Mouse (Mus musculus): ENCODE data around the gene Uhmk1.

- TF ChIP-seq CTCF (IDR thresholded peaks at IDR 0.05; ENCODE audit: borderline replicate concordance, extremely low read depth, insufficient read depth, insufficient read length) (no peak), POLR2A (IDR thresholded peaks at IDR 0.05; ENCODE audit: borderline replicate concordance, extremely low read depth, insufficient read depth, insufficient read length, poor library complexity, severe bottlenecking) (no peak)
Measured at GRCm38 (mm10) chr1:170148536-170148935, 66.7 kb downstream of the Uhmk1 start.
